Mouse (Mus musculus): ENCODE measurements around the gene Ubl5. TPM values are rescaled to one million over a fixed set of nuclear protein-coding genes. Genes with fewer than 3 reads are reported as not detected.

Ubl5 gene
- polyA plus RNA-seq, 1 experiment from 2014 or later, result 437 TPM

GRCm38 (mm10) chr9:20663956-20664355, 21.3 kb downstream of the Ubl5 start:
- H3K4me1 ChIP-seq (replicated peaks), result peaks cover 48% of the 10 kb centered on the region
- no peak overlapping the region for H3K4me3 ChIP-seq
- H3K9me3 ChIP-seq, result no peaks in the 10 kb centered on the region
- H3K36me3 ChIP-seq, result peaks cover 73% of the 10 kb centered on the region
- no peak for DNase-seq (ENCODE audit: low spot score)
- WGBS, result 95% methylated on average over 2 of the region's 2 CpGs
- H3K27me3 ChIP-seq (ENCODE audit: insufficient read depth, poor library complexity, severe bottlenecking), result no peaks in the 10 kb centered on the region
- H3K27ac ChIP-seq, result peak overlapping the region; percentile 69

DNA sequence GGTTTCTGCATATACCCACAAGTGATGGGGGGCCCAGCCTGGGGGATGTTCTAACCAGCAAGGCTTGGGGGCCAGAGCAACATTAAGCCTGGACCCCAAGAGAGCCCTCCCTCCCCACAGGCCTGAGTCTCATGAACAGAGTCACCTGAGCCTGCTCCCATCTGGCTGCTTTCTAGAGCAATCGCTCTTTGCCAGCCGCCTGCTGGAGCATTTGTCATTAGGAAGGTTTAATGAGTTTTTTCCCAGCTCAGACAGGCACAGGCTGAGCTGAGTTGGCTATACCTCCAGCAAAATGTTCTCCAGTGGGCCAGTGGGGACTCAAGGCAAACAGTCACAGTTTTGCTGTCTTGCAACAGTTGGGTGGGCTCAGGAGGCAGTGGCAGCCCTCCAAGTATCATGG, 21.7 kb downstream of the Ubl5 start:
- Histone ChIP-seq H3K27me3 (ENCODE audit: insufficient read depth, poor library complexity, severe bottlenecking) (no peaks in the 10 kb centered on the region), H3K36me3 (peaks cover 69% of the 10 kb centered on the region), H3K4me1 (replicated peaks) (peaks cover 48% of the 10 kb centered on the region), H3K4me3 (no peak overlapping the region), H3K9me3 (no peaks in the 10 kb centered on the region), H3K27ac (peak overlapping the region; percentile 69)
- 68% methylated on average over 2 of the region's 2 CpGs for WGBS
- no peak for DNase-seq (ENCODE audit: low spot score)

DNA sequence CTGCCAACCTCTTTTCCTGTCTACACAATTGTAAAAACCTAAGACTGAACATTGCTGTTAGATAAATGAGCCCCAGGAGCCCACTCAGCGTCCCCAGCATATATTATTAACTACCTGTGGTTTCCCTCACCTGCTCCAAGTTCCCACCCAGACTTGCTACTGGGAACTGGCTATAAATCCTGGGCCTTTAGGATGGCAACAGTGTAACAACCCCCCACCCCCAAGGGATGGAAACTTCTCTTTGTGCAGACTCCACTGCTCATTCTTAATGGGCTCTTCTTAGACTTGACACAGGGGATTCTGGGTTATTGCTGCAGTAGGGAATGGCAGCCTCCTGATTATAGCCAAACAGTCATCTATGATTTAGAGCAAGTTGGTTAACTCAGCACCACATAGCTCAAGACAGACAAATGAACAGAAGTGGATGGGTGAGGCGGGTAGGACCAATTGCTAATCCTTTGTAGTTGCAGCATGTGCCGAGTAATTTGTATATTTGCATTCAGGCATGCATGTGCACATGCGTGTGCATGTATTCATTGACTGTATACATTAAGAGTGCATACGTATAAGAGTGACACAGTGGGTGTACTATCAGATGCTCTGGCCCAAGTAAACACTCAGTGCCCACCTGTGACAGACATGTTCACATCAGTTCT, 22.4 kb downstream of the Ubl5 start:
- WGBS, result 84% methylated on average over 5 of the region's 5 CpGs
- Histone ChIP-seq H3K36me3 (peaks cover 61% of the 10 kb centered on the region), H3K27ac (peak overlapping the region; percentile 37)

DNA sequence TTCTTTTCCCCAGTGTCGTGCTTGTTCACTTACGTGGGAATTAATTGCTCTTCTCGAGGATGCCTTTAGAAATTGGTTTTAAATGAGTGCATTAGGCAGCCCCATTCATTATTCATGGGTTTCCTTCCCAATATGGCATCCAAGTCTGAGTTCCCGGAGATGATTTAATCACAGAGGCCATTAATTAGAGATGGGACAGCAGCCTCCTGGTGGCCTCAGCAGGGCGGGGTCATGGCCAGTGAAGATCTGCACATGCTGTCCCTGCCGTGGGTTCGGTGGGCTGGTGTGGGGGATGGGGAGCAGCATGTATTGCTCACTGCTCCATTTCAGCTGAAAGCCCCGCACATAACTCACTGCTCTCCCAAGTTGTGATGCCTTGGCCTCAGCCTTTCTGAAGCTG, 23.2 kb downstream of the Ubl5 start:
- peaks cover 48% of the 10 kb centered on the region for H3K4me1 ChIP-seq (replicated peaks)
- WGBS, result 28% methylated on average over 8 of the region's 8 CpGs
- H3K27me3 ChIP-seq (ENCODE audit: insufficient read depth, poor library complexity, severe bottlenecking), result no peaks in the 10 kb centered on the region
- H3K36me3 ChIP-seq, result peaks cover 53% of the 10 kb centered on the region
- peak; percentile 52 for DNase-seq (ENCODE audit: low spot score)
- H3K27ac ChIP-seq, result peak overlapping the region; percentile 53
- H3K9me3 ChIP-seq, result no peaks in the 10 kb centered on the region
- H3K4me3 ChIP-seq, result no peak overlapping the region

More for the DNA sequence above, 22.4 kb downstream of the Ubl5 start:
- H3K4me3 ChIP-seq, result no peak overlapping the region
- no peaks in the 10 kb centered on the region for H3K27me3 ChIP-seq (ENCODE audit: insufficient read depth, poor library complexity, severe bottlenecking)
- H3K9me3 ChIP-seq, result no peaks in the 10 kb centered on the region
- no peak for DNase-seq (ENCODE audit: low spot score)
- H3K4me1 ChIP-seq (replicated peaks), result peaks cover 48% of the 10 kb centered on the region

DNA sequence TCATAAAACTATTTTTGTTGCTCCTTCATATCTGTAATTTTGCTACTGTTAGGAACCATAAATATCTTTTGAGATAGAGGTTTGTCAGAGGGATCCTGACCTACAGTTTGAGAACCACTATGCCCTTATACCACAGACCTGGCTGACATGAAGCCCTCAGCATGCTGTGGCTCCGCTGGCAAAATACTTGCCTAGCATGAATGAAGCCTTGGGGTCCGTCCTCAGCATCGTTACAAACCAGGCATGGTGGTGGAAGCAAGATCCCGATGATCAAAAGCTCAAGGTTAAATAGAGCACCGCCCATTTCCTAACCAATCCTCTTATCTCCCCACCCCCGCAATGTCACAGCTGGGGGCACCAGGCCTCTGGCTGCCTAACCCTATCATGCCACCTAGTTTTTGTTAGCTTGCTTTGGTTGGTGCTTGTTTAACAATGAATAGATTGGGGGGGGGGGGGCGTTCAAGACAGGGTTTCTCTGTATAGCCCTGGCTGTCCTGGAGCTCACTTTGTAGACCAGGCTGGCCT, 23.9 kb downstream of the Ubl5 start:
- 14% methylated on average over 7 of the region's 7 CpGs for WGBS
- H3K27me3 ChIP-seq (ENCODE audit: insufficient read depth, poor library complexity, severe bottlenecking), result no peaks in the 10 kb centered on the region
- no peaks in the 10 kb centered on the region for H3K9me3 ChIP-seq
- no peak overlapping the region for H3K4me3 ChIP-seq
- H3K36me3 ChIP-seq, result peaks cover 47% of the 10 kb centered on the region
- DNase-seq (ENCODE audit: low spot score), result no peak
- peaks cover 48% of the 10 kb centered on the region for H3K4me1 ChIP-seq (replicated peaks)
- peak overlapping the region; percentile 53; the same call in 1 of the 2 replicates for H3K27ac ChIP-seq

DNA sequence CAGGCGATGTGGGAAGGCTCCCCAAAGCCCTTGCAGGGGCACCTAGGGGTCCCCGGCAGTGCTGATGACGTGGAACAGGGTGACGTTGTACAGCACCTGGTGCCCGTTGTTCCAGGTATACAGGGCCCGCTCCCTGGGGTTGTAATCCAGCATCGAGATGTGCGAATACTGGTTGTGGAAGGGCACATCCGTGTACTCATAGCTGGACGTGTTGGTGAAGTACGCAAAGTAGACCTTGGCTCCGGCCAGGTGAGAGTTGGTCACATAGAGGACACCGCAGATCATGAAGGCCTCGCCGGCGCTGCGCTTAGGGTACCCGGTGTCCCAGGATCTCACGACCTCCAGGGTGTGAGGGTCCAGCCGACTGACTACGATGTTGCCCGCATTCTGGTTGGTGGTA, 25.4 kb downstream of the Ubl5 start:
- 94% methylated on average over 22 of the region's 22 CpGs for WGBS
- no peaks in the 10 kb centered on the region for H3K27me3 ChIP-seq (ENCODE audit: insufficient read depth, poor library complexity, severe bottlenecking)
- H3K9me3 ChIP-seq, result no peaks in the 10 kb centered on the region
- DNase-seq (ENCODE audit: low spot score), result no peak
- no peak overlapping the region for H3K27ac ChIP-seq
- no peak overlapping the region for H3K4me3 ChIP-seq
- H3K4me1 ChIP-seq (replicated peaks), result peaks cover 47% of the 10 kb centered on the region
- H3K36me3 ChIP-seq, result peaks cover 42% of the 10 kb centered on the region

DNA sequence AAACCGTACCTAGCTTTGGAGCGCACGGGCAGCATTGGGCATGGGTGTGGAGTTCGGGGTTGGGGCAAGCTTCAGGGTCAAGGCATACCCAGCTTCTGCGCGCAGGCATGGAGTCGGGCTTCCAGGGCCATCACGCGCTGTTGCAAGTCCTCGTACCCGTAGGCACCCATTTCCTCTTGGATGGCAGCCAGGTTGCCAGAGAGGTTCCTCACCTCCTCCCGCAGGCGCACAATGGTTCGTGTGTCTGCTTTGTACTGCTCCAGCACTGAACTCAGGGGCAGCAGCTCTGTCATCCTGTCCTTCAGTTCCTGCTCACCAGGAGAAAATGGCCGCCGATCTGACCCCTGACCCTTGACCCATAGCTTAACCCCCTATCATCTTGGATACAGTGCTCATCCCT, 29.4 kb downstream of the Ubl5 start:
- Histone ChIP-seq H3K4me3 (no peak overlapping the region), H3K9me3 (no peaks in the 10 kb centered on the region), H3K27ac (no peak overlapping the region), H3K4me1 (replicated peaks) (peaks cover 9% of the 10 kb centered on the region; the same call in 1 of the 2 replicates), H3K36me3 (peaks cover 20% of the 10 kb centered on the region), H3K27me3 (ENCODE audit: insufficient read depth, poor library complexity, severe bottlenecking) (no peaks in the 10 kb centered on the region)
- DNase-seq (ENCODE audit: low spot score), result no peak
- WGBS, result 90% methylated on average over 16 of the region's 16 CpGs

DNA sequence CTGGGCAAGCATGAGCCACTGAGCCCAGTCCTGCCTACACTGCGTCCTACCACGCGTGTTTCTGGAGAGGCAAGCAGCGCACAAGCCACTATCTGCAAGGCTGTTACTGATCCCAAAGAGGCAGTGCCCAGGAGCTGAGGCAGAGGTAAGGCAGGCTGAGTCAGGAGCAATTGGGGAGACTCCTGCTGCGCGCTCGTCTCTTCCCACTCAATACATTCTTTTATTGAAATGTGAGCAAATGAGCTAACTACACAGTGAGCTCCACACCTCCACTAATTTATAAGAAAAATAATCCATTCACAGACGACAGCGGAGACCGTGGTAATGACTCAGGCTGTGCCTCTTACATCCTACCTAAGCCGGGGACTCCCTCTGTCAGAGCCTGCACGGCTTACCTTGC, 35.2 kb downstream of the Ubl5 start:
- Histone ChIP-seq H3K4me3 (no peak overlapping the region), H3K36me3 (peaks cover 10% of the 10 kb centered on the region; the same call in 1 of the 2 replicates), H3K27me3 (ENCODE audit: insufficient read depth, poor library complexity, severe bottlenecking) (no peaks in the 10 kb centered on the region), H3K4me1 (replicated peaks) (peaks cover 16% of the 10 kb centered on the region; the same call in 1 of the 2 replicates), H3K9me3 (peaks cover 4% of the 10 kb centered on the region; the same call in 1 of the 2 replicates), H3K27ac (no peak overlapping the region)
- no peak for DNase-seq (ENCODE audit: low spot score)
- WGBS, result 95% methylated on average over 12 of the region's 12 CpGs

DNA sequence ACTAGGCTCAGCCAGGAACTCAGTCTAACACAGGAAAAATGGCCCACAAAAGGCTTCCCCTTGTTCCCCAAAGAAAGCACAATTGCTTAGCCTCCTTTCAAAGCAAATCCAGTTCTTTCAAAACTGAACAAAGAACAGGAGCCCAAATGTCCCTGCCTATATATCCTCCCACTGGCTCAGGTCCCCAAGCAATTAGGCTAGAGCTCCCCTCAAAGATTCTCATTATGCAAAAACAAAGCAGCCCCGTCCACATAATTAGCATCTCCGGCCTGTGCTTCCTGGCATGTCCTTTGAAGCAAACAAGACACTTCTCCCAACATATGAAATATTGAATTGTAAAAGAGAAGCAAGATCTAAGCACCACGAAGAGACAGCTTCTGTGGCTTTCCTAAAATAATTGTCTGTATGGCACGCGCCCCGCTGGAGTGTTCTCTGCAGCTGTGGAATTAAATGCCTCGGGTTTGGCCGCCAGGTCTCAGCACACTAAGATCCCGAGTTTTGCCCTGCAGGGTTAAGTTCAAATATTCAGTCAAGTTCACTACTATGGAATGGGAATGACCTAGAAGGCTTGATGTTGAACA, 37.8 kb downstream of the Ubl5 start:
- H3K4me3 ChIP-seq, result no peak overlapping the region
- no peak for DNase-seq (ENCODE audit: low spot score)
- H3K27ac ChIP-seq, result peak overlapping the region; percentile 60; the same call in 1 of the 2 replicates
- no peaks in the 10 kb centered on the region for H3K27me3 ChIP-seq (ENCODE audit: insufficient read depth, poor library complexity, severe bottlenecking)
- 79% methylated on average over 9 of the region's 9 CpGs for WGBS
- peaks cover 4% of the 10 kb centered on the region; the same call in 1 of the 2 replicates for H3K9me3 ChIP-seq
- peaks cover 10% of the 10 kb centered on the region; the same call in 1 of the 2 replicates for H3K36me3 ChIP-seq
- peaks cover 21% of the 10 kb centered on the region; the same call in 1 of the 2 replicates for H3K4me1 ChIP-seq (replicated peaks)

- WGBS, result 49% methylated on average over 7 of the region's 7 CpGs
- peaks cover 10% of the 10 kb centered on the region; the same call in 1 of the 2 replicates for H3K36me3 ChIP-seq
- H3K9me3 ChIP-seq, result peaks cover 4% of the 10 kb centered on the region; the same call in 1 of the 2 replicates
- no peak overlapping the region for H3K4me3 ChIP-seq
- no peaks in the 10 kb centered on the region for H3K27me3 ChIP-seq (ENCODE audit: insufficient read depth, poor library complexity, severe bottlenecking)
- no peak overlapping the region for H3K27ac ChIP-seq
- peaks cover 22% of the 10 kb centered on the region; the same call in 1 of the 2 replicates for H3K4me1 ChIP-seq (replicated peaks)
- no peak for DNase-seq (ENCODE audit: low spot score)
Observed at GRCm38 (mm10) chr9:20681546-20682388, 39.1 kb downstream of the Ubl5 start.

GRCm38 (mm10) chr9:20682389-20682722, 39.7 kb downstream of the Ubl5 start:
- Histone ChIP-seq H3K27me3 (ENCODE audit: insufficient read depth, poor library complexity, severe bottlenecking) (no peaks in the 10 kb centered on the region), H3K36me3 (peaks cover 6% of the 10 kb centered on the region; the same call in 1 of the 2 replicates), H3K9me3 (peaks cover 4% of the 10 kb centered on the region; the same call in 1 of the 2 replicates), H3K4me1 (replicated peaks) (peaks cover 22% of the 10 kb centered on the region; the same call in 1 of the 2 replicates), H3K4me3 (no peak overlapping the region), H3K27ac (no peak overlapping the region)
- DNase-seq (ENCODE audit: low spot score), result no peak
- WGBS, result 68% methylated on average over 2 of the region's 2 CpGs

- no peak for DNase-seq (ENCODE audit: low spot score)
- no peaks in the 10 kb centered on the region; the same call in 1 of the 2 replicates for H3K36me3 ChIP-seq
Observed at GRCm38 (mm10) chr9:20685081-20685861, 42.6 kb downstream of the Ubl5 start.

More at GRCm38 (mm10) chr9:20685081-20685861, 42.6 kb downstream of the Ubl5 start:
- no peaks in the 10 kb centered on the region for H3K27me3 ChIP-seq (ENCODE audit: insufficient read depth, poor library complexity, severe bottlenecking)
- WGBS, result 55% methylated on average over 17 of the region's 17 CpGs
- H3K4me3 ChIP-seq, result no peak overlapping the region
- H3K9me3 ChIP-seq, result peaks cover 4% of the 10 kb centered on the region; the same call in 1 of the 2 replicates
- H3K4me1 ChIP-seq (replicated peaks), result peaks cover 25% of the 10 kb centered on the region
- H3K27ac ChIP-seq, result no peak overlapping the region
